Mouse (Mus musculus) myocyte (in vitro differentiated cells): ENCODE data around the gene Tsr1.

Source experiments
- MYOD1 ChIP-seq, 3 experiments: IDR thresholded peaks; one replicate each; pipeline ENCODE4 v1.6.1; 2011; ENCODE audit warnings: control low read depth in 2 of 3, low read depth in 2 of 3, mild to moderate bottlenecking in 2 of 3, moderate library complexity in 1 of 3; ENCODE audit not compliant: insufficient read length in 2 of 3, control insufficient read depth in 1 of 3
- USF1 ChIP-seq: IDR thresholded peaks from one replicate; pipeline ENCODE4 v1.6.1; 2011; ENCODE audit warnings: low read depth, mild to moderate bottlenecking, control low read depth, moderate library complexity

- TF ChIP-seq MYOD1 (IDR thresholded peaks at IDR 0.05; ENCODE audit: control insufficient read depth in 1 of 3, insufficient read length in 2 of 3, low read depth in 2 of 3) (no peak), USF1 (no peak)
Measured at GRCm38 (mm10) chr11:74850998-74851661, 46.7 kb upstream of the Tsr1 start.
